Mouse (Mus musculus): ENCODE data around the gene Me3. TPM values are rescaled to one million over a fixed set of nuclear protein-coding genes. Genes with fewer than 3 reads are reported as not detected.
A peak's percentile ranks its signal among the peaks of the same experiment; 100 is the strongest.

Me3 gene
- 0.13 and 0.21 TPM in 2 replicates for total RNA-seq (2012; rRNA removed)

DNA sequence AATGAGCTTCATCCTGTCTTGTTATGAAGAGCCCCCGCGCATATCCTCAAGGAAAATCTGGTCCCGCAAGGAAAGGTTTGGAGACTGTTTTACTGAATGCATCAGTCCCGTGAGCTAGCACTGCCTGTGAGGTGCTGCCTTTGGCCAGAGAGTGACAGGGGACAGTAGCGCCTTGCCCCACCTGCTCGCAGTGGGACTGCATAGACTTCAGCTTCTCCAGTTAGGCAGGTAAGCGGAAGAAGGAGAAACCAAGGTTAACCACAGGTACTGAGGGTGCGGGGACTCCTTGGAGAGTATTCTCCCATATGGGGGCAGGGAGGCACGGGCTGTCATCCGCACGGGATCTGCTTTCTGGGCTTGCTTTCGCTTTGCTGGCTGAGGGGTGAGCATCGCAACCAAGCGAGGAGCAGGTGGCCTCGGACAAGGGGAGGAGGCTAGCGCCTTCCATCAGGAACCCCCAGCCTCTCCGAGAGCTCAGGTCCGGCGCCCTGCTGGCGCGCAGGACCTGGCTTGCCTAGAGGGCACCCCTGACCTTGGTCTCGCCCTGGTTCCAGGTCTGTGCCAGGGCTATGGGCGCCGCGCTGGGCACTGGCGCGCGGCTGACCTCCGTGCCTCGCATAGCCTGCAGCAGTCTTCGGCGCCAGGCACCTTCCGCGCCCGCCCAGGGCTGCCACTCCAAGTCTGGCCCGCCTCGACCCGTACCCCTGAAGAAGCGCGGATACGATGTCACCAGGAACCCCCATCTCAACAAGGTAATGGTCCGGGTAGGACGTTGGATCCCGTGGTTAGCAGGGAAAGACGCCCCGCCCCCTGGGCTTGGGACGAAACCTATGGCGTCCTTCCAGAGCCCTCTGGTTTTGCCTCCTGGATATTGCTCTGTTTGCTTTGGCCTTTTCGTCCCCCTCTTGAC is at the start of gene Me3:
Me3 (plus strand) TSS at position 51 of the 910 bp plus-strand sequence.
- Histone ChIP-seq H3K9me3 (ENCODE audit: control insufficient read depth, insufficient read depth, low read depth, low read length) (no peaks in the 10 kb centered on the region), H3K9ac (ENCODE audit: insufficient read depth, low read depth, low read length, poor library complexity, severe bottlenecking) (no peak within 1 kb of the TSS), H3K36me3 (ENCODE audit: control insufficient read depth, insufficient read depth, low read length, poor library complexity, severe bottlenecking) (no peaks in the 10 kb centered on the region), H3K4me3 (ENCODE audit: insufficient read depth in 1 of 2, low read depth in 1 of 2, low read length in 2 of 2, poor library complexity in 1 of 2, severe bottlenecking in 1 of 2) (peak within 1 kb of the TSS; percentile 31 to 67), H3K27ac (ENCODE audit: insufficient read depth, low read depth, low read length, poor library complexity, severe bottlenecking) (no peak within 1 kb of the TSS), H3K4me1 (ENCODE audit: control insufficient read depth in 2 of 2, insufficient read depth in 2 of 2, low read length in 2 of 2, poor library complexity in 1 of 2) (no peaks in the 10 kb centered on the region)
- DNase-seq (ENCODE audit: low read depth, low spot score): peak; percentile 20
- TF ChIP-seq MAFK (IDR thresholded peaks at IDR 0.05; ENCODE audit: insufficient read depth, low read depth, low read length) (no peak), ZC3H11A (IDR thresholded peaks at IDR 0.05; ENCODE audit: borderline replicate concordance, low read depth, low read length) (no peak), CHD2 (IDR thresholded peaks at IDR 0.05; ENCODE audit: low read depth, low read length) (no peak), ZNF384 (IDR thresholded peaks at IDR 0.05; ENCODE audit: low read depth, low read length) (no peak), HCFC1 (IDR thresholded peaks at IDR 0.05; ENCODE audit: borderline replicate concordance, insufficient read depth, low read length) (no peak)
- in situ Hi-C loops (cut with MboI; ENCODE audit: low sequenced_read_pairs in 2 of 2, unreplicated experiment in 2 of 2): no loop called here

DNA sequence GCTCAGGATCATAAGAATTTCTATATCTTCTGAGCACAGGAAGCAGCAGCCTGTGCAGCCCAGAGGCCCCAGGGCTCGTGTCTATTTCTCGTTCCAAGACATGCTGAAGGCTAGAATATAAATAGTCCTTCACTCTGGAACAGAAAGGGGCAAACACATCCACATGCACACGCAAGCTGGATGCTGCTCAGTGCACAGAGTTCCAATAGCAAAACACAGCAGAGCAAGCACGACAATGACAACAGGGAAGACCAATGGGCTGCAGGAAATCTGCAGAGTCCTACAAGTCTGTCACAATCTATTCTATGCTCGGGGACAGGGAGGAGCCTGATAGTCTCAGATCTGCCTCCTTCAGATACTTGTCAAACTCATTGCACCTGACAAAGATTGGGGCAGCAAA is 42.2 kb upstream of the Me3 start:
- Histone ChIP-seq H3K9me3 (ENCODE audit: control insufficient read depth, insufficient read depth, low read depth, low read length) (no peaks in the 10 kb centered on the region), H3K9ac (ENCODE audit: insufficient read depth, low read depth, low read length, poor library complexity, severe bottlenecking) (no peak overlapping the region), H3K4me1 (ENCODE audit: control insufficient read depth in 2 of 2, insufficient read depth in 2 of 2, low read length in 2 of 2, poor library complexity in 1 of 2) (no peaks in the 10 kb centered on the region), H3K27ac (ENCODE audit: insufficient read depth, low read depth, low read length, poor library complexity, severe bottlenecking) (no peak overlapping the region), H3K36me3 (ENCODE audit: control insufficient read depth, insufficient read depth, low read length, poor library complexity, severe bottlenecking) (no peaks in the 10 kb centered on the region), H3K4me3 (ENCODE audit: insufficient read depth in 1 of 2, low read depth in 1 of 2, low read length in 2 of 2, poor library complexity in 1 of 2, severe bottlenecking in 1 of 2) (no peak overlapping the region)
- no peak for TF ChIP-seq CHD2 (IDR thresholded peaks at IDR 0.05; ENCODE audit: low read depth, low read length)
- no peak for TF ChIP-seq MAFK (IDR thresholded peaks at IDR 0.05; ENCODE audit: insufficient read depth, low read depth, low read length)
- no peak for TF ChIP-seq HCFC1 (IDR thresholded peaks at IDR 0.05; ENCODE audit: borderline replicate concordance, insufficient read depth, low read length)
- no peak for TF ChIP-seq ZC3H11A (IDR thresholded peaks at IDR 0.05; ENCODE audit: borderline replicate concordance, low read depth, low read length)
- no peak for TF ChIP-seq ZNF384 (IDR thresholded peaks at IDR 0.05; ENCODE audit: low read depth, low read length)
- DNase-seq (ENCODE audit: low read depth, low spot score): no peak
- in situ Hi-C loops (cut with MboI; ENCODE audit: low sequenced_read_pairs in 2 of 2, unreplicated experiment in 2 of 2): no loop called here

DNA sequence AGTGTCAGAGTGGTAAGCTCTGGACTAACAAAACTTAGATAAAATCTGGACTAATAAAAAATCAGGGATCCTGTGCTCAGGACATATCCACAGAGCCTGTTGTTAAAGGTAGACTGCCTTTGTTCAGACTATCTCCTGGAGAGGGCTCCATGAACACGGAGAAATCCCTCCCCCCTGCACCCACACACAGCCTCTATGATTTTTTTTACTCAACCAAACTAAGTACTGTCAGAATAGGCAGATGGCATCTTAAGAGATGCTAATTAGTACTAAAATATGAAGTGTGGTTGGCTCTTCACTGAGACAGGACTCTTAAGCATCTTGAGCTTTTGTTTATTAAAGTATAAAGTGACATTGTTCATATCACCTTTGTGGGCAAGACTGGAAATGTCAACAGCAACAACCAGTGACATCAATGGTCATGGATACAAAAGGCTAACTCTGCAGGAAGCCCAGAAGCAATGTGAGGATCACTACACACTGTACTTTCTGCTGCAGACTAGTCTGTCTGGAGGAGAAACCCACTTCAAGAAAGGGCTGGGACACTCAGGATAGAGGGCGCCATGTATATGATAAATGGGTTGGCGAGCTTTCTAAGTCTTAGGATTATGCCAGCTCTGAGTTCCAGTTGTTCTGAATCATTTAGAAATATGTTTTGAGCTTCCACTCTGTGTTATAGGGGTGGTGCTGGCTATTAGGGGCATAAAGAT is 41.5 kb upstream of the Me3 start:
- no peak for TF ChIP-seq HCFC1 (IDR thresholded peaks at IDR 0.05; ENCODE audit: borderline replicate concordance, insufficient read depth, low read length)
- TF ChIP-seq ZC3H11A (IDR thresholded peaks at IDR 0.05; ENCODE audit: borderline replicate concordance, low read depth, low read length): no peak
- no peak for TF ChIP-seq CHD2 (IDR thresholded peaks at IDR 0.05; ENCODE audit: low read depth, low read length)
- no peak for TF ChIP-seq ZNF384 (IDR thresholded peaks at IDR 0.05; ENCODE audit: low read depth, low read length)
- no peak for TF ChIP-seq MAFK (IDR thresholded peaks at IDR 0.05; ENCODE audit: insufficient read depth, low read depth, low read length)
- Histone ChIP-seq H3K4me1 (ENCODE audit: control insufficient read depth in 2 of 2, insufficient read depth in 2 of 2, low read length in 2 of 2, poor library complexity in 1 of 2) (no peaks in the 10 kb centered on the region), H3K9me3 (ENCODE audit: control insufficient read depth, insufficient read depth, low read depth, low read length) (no peaks in the 10 kb centered on the region), H3K4me3 (ENCODE audit: insufficient read depth in 1 of 2, low read depth in 1 of 2, low read length in 2 of 2, poor library complexity in 1 of 2, severe bottlenecking in 1 of 2) (no peak overlapping the region), H3K27ac (ENCODE audit: insufficient read depth, low read depth, low read length, poor library complexity, severe bottlenecking) (no peak overlapping the region), H3K9ac (ENCODE audit: insufficient read depth, low read depth, low read length, poor library complexity, severe bottlenecking) (no peak overlapping the region), H3K36me3 (ENCODE audit: control insufficient read depth, insufficient read depth, low read length, poor library complexity, severe bottlenecking) (no peaks in the 10 kb centered on the region)
- DNase-seq (ENCODE audit: low read depth, low spot score): no peak
- in situ Hi-C loops (cut with MboI; ENCODE audit: low sequenced_read_pairs in 2 of 2, unreplicated experiment in 2 of 2): no loop called here

DNA sequence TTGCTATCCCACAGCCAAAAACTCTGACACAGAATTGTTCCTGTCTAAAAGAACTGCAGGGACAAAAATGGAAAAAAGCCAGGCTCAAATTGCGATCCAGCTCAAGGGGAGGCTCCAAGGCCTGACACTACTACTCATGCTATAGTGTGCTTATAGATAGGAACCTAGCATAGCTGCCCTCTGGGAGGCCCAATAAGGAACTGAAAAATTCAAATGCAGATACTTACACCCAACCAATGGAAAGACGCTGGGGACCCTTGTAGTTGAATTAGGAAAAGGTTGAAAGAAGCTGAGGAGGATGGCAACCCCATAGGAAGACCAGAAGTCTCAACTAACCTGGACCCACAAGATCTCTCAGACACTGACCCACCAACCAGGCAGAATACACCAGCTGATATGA is 36.4 kb upstream of the Me3 start:
- no peak for DNase-seq (ENCODE audit: low read depth, low spot score)
- no peak overlapping the region for H3K4me3 ChIP-seq (ENCODE audit: insufficient read depth in 1 of 2, low read depth in 1 of 2, low read length in 2 of 2, poor library complexity in 1 of 2, severe bottlenecking in 1 of 2)
- TF ChIP-seq CHD2 (IDR thresholded peaks at IDR 0.05; ENCODE audit: low read depth, low read length): no peak
- no peak for TF ChIP-seq ZC3H11A (IDR thresholded peaks at IDR 0.05; ENCODE audit: borderline replicate concordance, low read depth, low read length)
- TF ChIP-seq HCFC1 (IDR thresholded peaks at IDR 0.05; ENCODE audit: borderline replicate concordance, insufficient read depth, low read length): no peak
- TF ChIP-seq ZNF384 (IDR thresholded peaks at IDR 0.05; ENCODE audit: low read depth, low read length): no peak
- TF ChIP-seq MAFK (IDR thresholded peaks at IDR 0.05; ENCODE audit: insufficient read depth, low read depth, low read length): no peak
- H3K4me1 ChIP-seq (ENCODE audit: control insufficient read depth in 2 of 2, insufficient read depth in 2 of 2, low read length in 2 of 2, poor library complexity in 1 of 2): no peaks in the 10 kb centered on the region
- no peaks in the 10 kb centered on the region for H3K9me3 ChIP-seq (ENCODE audit: control insufficient read depth, insufficient read depth, low read depth, low read length)
- in situ Hi-C loops (cut with MboI; ENCODE audit: low sequenced_read_pairs in 2 of 2, unreplicated experiment in 2 of 2): no loop called here
- H3K36me3 ChIP-seq (ENCODE audit: control insufficient read depth, insufficient read depth, low read length, poor library complexity, severe bottlenecking): no peaks in the 10 kb centered on the region
- H3K27ac ChIP-seq (ENCODE audit: insufficient read depth, low read depth, low read length, poor library complexity, severe bottlenecking): no peak overlapping the region
- no peak overlapping the region for H3K9ac ChIP-seq (ENCODE audit: insufficient read depth, low read depth, low read length, poor library complexity, severe bottlenecking)
